In the genomic region with DNA sequence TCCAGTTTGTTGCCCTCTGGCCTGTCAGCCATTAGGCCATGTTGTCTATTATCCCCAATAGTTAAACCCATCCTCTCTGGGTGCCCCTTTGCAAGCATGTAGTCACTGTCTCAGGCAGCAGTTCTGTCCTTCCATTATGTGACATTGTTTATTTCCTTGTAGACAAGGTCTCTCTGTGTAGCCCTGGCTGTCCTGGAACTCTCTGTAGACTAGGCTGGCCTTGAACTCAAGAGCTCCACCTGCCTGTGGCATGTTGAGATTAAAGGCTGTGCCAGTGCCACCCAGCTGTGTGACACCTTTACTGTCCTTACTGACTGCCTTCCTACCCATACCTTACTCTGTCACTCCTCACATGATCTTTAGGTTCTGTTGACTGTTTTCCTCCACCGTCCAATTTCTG, we compare ENCODE assay signal across 15 mouse cellular contexts. TPM values are rescaled to one million over a fixed set of nuclear protein-coding genes. Genes with fewer than 3 reads are reported as not detected.
DNase-seq lines count a peak whose midpoint lies in the region; ATAC-seq and TF ChIP-seq lines count a peak whose summit lies in the region.
"Had no signal": no experiment of that assay in that cellular context is flagged by ENCODE, and none has a peak within 500 bp of the region (broad histone marks: within the 10 kb centered on the region; RNA-seq: fewer than 3 reads in every experiment).

No protein-coding gene starts in this region.

- no peak overlapping the region for H3K4me3 ChIP-seq in intestine, postnatal 0 days (ENCODE audit: low read depth, low read length)
- no peak overlapping the region for H3K4me3 ChIP-seq in intestine, embryonic 15.5 days (replicated peaks)
- H3K4me3 ChIP-seq in midbrain, embryonic 10.5 days, result no peak overlapping the region
- H3K4me3 ChIP-seq: hindbrain, embryonic 15.5 days; limb, embryonic 10.5 days; neural tube, embryonic 13.5 days had no signal

- no peaks in the 10 kb centered on the region for H3K9me3 ChIP-seq in intestine, postnatal 0 days (ENCODE audit: control insufficient read depth)
- H3K9me3 ChIP-seq in intestine, embryonic 15.5 days, result no peaks in the 10 kb centered on the region
- no peaks in the 10 kb centered on the region for H3K9me3 ChIP-seq in midbrain, embryonic 10.5 days (replicated peaks)
- H3K9me3 ChIP-seq: hindbrain, embryonic 15.5 days; limb, embryonic 10.5 days; neural tube, embryonic 13.5 days had no signal

- H3K27me3 ChIP-seq in intestine, postnatal 0 days (replicated peaks; ENCODE audit: control insufficient read depth, insufficient read depth, low read length), result no peaks in the 10 kb centered on the region
- H3K27me3 ChIP-seq in intestine, embryonic 15.5 days (replicated peaks), result no peaks in the 10 kb centered on the region
- H3K27me3 ChIP-seq in midbrain, embryonic 10.5 days (ENCODE audit: low read depth, poor library complexity, severe bottlenecking), result no peaks in the 10 kb centered on the region
- H3K27me3 ChIP-seq: hindbrain, embryonic 15.5 days; neural tube, embryonic 13.5 days had no signal

- H3K27ac ChIP-seq in intestine, postnatal 0 days (ENCODE audit: low read depth, low read length), result no peak overlapping the region
- no peak overlapping the region for H3K27ac ChIP-seq in intestine, embryonic 15.5 days
- H3K27ac ChIP-seq in midbrain, embryonic 10.5 days (replicated peaks), result no peak overlapping the region
- H3K27ac ChIP-seq: hindbrain, embryonic 15.5 days; limb, embryonic 10.5 days; neural tube, embryonic 13.5 days had no signal

- DNase-seq in retina, postnatal 1 day, result peak; percentile 23
- DNase-seq in retina, embryonic 14.5 days (ENCODE audit: low spot score), result no peak
- DNase-seq in T-cell, adult 2 months (ENCODE audit: low spot score), result peak; percentile 33
- DNase-seq in thymus, postnatal 14 days, result peak; percentile 44
- no peak for DNase-seq in midbrain, embryonic 10.5 days (ENCODE audit: low spot score)
- DNase-seq in layer of hippocampus, adult 9-10 months (ENCODE audit: low spot score), result no peak
- DNase-seq: heart, adult 18-20 months; right cerebral cortex, postnatal 25 days had no signal

- peak; percentile 77 for TF ChIP-seq CTCF in intestine, postnatal 0 days (IDR thresholded peaks at IDR 0.05; ENCODE audit: low read depth)

- peaks cover 51% of the 10 kb centered on the region for H3K36me3 ChIP-seq in intestine, postnatal 0 days (ENCODE audit: control insufficient read depth, insufficient read depth)
- peaks cover 27% of the 10 kb centered on the region for H3K36me3 ChIP-seq in intestine, embryonic 15.5 days
- H3K36me3 ChIP-seq in midbrain, embryonic 10.5 days, result peaks cover 64% of the 10 kb centered on the region

- H3K9ac ChIP-seq in intestine, postnatal 0 days (ENCODE audit: low read depth, low read length), result no peak overlapping the region
- no peak overlapping the region for H3K9ac ChIP-seq in intestine, embryonic 15.5 days
- H3K9ac ChIP-seq: hindbrain, embryonic 15.5 days; neural tube, embryonic 13.5 days had no signal

- 72% methylated on average over 1 of the region's 1 CpGs for WGBS in intestine, postnatal 0 days
- 92% methylated on average over 1 of the region's 1 CpGs for WGBS in intestine, embryonic 15.5 days
- 89% methylated on average over 1 of the region's 1 CpGs for WGBS in midbrain, embryonic 10.5 days

- H3K4me2 ChIP-seq in intestine, postnatal 0 days (replicated peaks; ENCODE audit: low read depth), result no peak overlapping the region
- H3K4me2 ChIP-seq in intestine, embryonic 15.5 days (replicated peaks), result no peak overlapping the region
- H3K4me2 ChIP-seq: hindbrain, embryonic 15.5 days; neural tube, embryonic 13.5 days had no signal

- ATAC-seq in intestine, postnatal 0 days, result no peak; the same call in 1 of the 2 replicates
- no peak for ATAC-seq in intestine, embryonic 15.5 days
- ATAC-seq: forebrain, embryonic 14.5 days had no signal

- no peaks in the 10 kb centered on the region for H3K4me1 ChIP-seq in intestine, postnatal 0 days (replicated peaks; ENCODE audit: control insufficient read depth, insufficient read depth, low read length)
- H3K4me1 ChIP-seq in intestine, embryonic 15.5 days (replicated peaks), result peaks cover 18% of the 10 kb centered on the region
- peaks cover 18% of the 10 kb centered on the region for H3K4me1 ChIP-seq in midbrain, embryonic 10.5 days

RNA-seq across cellular contexts. Expression of gene Tmem203, which starts 2.9 kb away (rescaled TPM):
- 40.3 and 44.9 TPM in 2 replicates for polyA plus RNA-seq in intestine, postnatal 0 days (2015; fragmentation: Nextera tagmentation; extraction: Ambion mirVana)
- 22.8 and 23.2 TPM in 2 replicates for polyA plus RNA-seq in intestine, embryonic 15.5 days (2015; fragmentation: Nextera tagmentation; extraction: Ambion mirVana)
- 19.1 and 20.2 TPM in 2 replicates for polyA plus RNA-seq in midbrain, embryonic 10.5 days (2016; fragmentation: Nextera tagmentation; extraction: Ambion mirVana)

RNA-seq across cellular contexts. Expression of gene AL732309.1, which starts 5.7 kb away (rescaled TPM):
- polyA plus RNA-seq in intestine, postnatal 0 days (2015; fragmentation: Nextera tagmentation; extraction: Ambion mirVana), result 10.4 and 12.3 TPM in 2 replicates
- 4.3 and 5.5 TPM in 2 replicates for polyA plus RNA-seq in intestine, embryonic 15.5 days (2015; fragmentation: Nextera tagmentation; extraction: Ambion mirVana)
- 7.2 and 8.6 TPM in 2 replicates for polyA plus RNA-seq in midbrain, embryonic 10.5 days (2016; fragmentation: Nextera tagmentation; extraction: Ambion mirVana)

RNA-seq across cellular contexts. Expression of gene Cysrt1, which starts 10.1 kb away (rescaled TPM):
- polyA plus RNA-seq in intestine, postnatal 0 days (2015; fragmentation: Nextera tagmentation; extraction: Ambion mirVana), result 16.5 and 20.7 TPM in 2 replicates
- 1.4 and 2.3 TPM in 2 replicates for polyA plus RNA-seq in intestine, embryonic 15.5 days (2015; fragmentation: Nextera tagmentation; extraction: Ambion mirVana)
- polyA plus RNA-seq in midbrain, embryonic 10.5 days (2016; fragmentation: Nextera tagmentation; extraction: Ambion mirVana), result 0.21 and 0.22 TPM in 2 replicates
- polyA plus RNA-seq: embryonic facial prominence, embryonic 11.5 days; forebrain, embryonic 14.5 days; limb, embryonic 10.5 days had no signal

RNA-seq across cellular contexts. Expression of gene Tprn, which starts 10.1 kb away (rescaled TPM):
- 62.0 and 68.3 TPM in 2 replicates for polyA plus RNA-seq in intestine, postnatal 0 days (2015; fragmentation: Nextera tagmentation; extraction: Ambion mirVana)
- 20.7 and 23.6 TPM in 2 replicates for polyA plus RNA-seq in intestine, embryonic 15.5 days (2015; fragmentation: Nextera tagmentation; extraction: Ambion mirVana)
- 7.5 and 7.8 TPM in 2 replicates for polyA plus RNA-seq in midbrain, embryonic 10.5 days (2016; fragmentation: Nextera tagmentation; extraction: Ambion mirVana)

RNA-seq across cellular contexts. Expression of gene Rnf208, which starts 10.3 kb away (rescaled TPM):
- 51.9 and 59.4 TPM in 2 replicates for polyA plus RNA-seq in intestine, postnatal 0 days (2015; fragmentation: Nextera tagmentation; extraction: Ambion mirVana)
- 19.0 and 24.8 TPM in 2 replicates for polyA plus RNA-seq in intestine, embryonic 15.5 days (2015; fragmentation: Nextera tagmentation; extraction: Ambion mirVana)
- 28.3 and 32.0 TPM in 2 replicates for polyA plus RNA-seq in midbrain, embryonic 10.5 days (2016; fragmentation: Nextera tagmentation; extraction: Ambion mirVana)

Comparison
In these comparisons a context has a peak if more than half of its experiments do, and no peak if none do; other contexts are left out.
1. DNase-seq: peak in retina, postnatal 1 day (single experiment), T-cell, adult 2 months (single experiment) and thymus, postnatal 14 days (single experiment); none in retina, embryonic 14.5 days (single experiment), midbrain, embryonic 10.5 days (single experiment) and layer of hippocampus, adult 9-10 months (single experiment).